Mouse (Mus musculus): Measurements from ENCODE around the gene Vps18.

Gene Vps18

GRCm38 (mm10) chr2:119321771-119322586 is 33.4 kb downstream of the Vps18 start:
- DNase-seq (ENCODE audit: low spot score): peak; percentile 14

- peak; percentile 56 for DNase-seq (ENCODE audit: low spot score)
Observed at GRCm38 (mm10) chr2:119322587-119323300, 34.2 kb downstream of the Vps18 start.

- peak; percentile 1 for DNase-seq (ENCODE audit: low spot score)
Observed at GRCm38 (mm10) chr2:119323866-119324575, 35.5 kb downstream of the Vps18 start.

GRCm38 (mm10) chr2:119324576-119325318 is 36.2 kb downstream of the Vps18 start:
- peak; percentile 47 for DNase-seq (ENCODE audit: low spot score)

GRCm38 (mm10) chr2:119325568-119326143 is 37.1 kb downstream of the Vps18 start, which contains the start of gene Dll4:
Dll4 (plus strand) TSS chr2:119325784.
- DNase-seq (ENCODE audit: low spot score): peak; percentile 70

GRCm38 (mm10) chr2:119326161-119327101 is 37.9 kb downstream of the Vps18 start:
- DNase-seq (ENCODE audit: low spot score): peak; percentile 33

GRCm38 (mm10) chr2:119327102-119327480 is 38.6 kb downstream of the Vps18 start:
- peak; percentile 69 for DNase-seq (ENCODE audit: low spot score)

GRCm38 (mm10) chr2:119327942-119328526 is 39.5 kb downstream of the Vps18 start:
- DNase-seq (ENCODE audit: low spot score): no peak

GRCm38 (mm10) chr2:119328546-119328945 is 40.0 kb downstream of the Vps18 start:
- DNase-seq (ENCODE audit: low spot score): no peak

- no peak for DNase-seq (ENCODE audit: low spot score)
Observed at GRCm38 (mm10) chr2:119329123-119329817, 40.7 kb downstream of the Vps18 start.

- no peak for DNase-seq (ENCODE audit: low spot score)
Observed at GRCm38 (mm10) chr2:119330795-119331194, 42.3 kb downstream of the Vps18 start.

- DNase-seq (ENCODE audit: low spot score): no peak
Observed at GRCm38 (mm10) chr2:119332177-119332661, 43.7 kb downstream of the Vps18 start.

- DNase-seq (ENCODE audit: low spot score): no peak
Observed at GRCm38 (mm10) chr2:119334135-119334534, 45.6 kb downstream of the Vps18 start.

GRCm38 (mm10) chr2:119334964-119335525 is 46.5 kb downstream of the Vps18 start:
- DNase-seq (ENCODE audit: low spot score): no peak

GRCm38 (mm10) chr2:119335535-119335934 is 47.0 kb downstream of the Vps18 start:
- no peak for DNase-seq (ENCODE audit: low spot score)

GRCm38 (mm10) chr2:119336002-119336401 is 47.5 kb downstream of the Vps18 start:
- DNase-seq (ENCODE audit: low spot score): no peak

GRCm38 (mm10) chr2:119336470-119336869 is 47.9 kb downstream of the Vps18 start:
- no peak for DNase-seq (ENCODE audit: low spot score)

- peak; percentile 83 for DNase-seq (ENCODE audit: low spot score)
Observed at GRCm38 (mm10) chr2:119337425-119338265, 49.1 kb downstream of the Vps18 start.
